Mouse (Mus musculus) cerebellum, adult 2 months (tissue): ENCODE results near the gene Map2. TPM values are rescaled to one million over a fixed set of nuclear protein-coding genes. Genes with fewer than 3 reads are reported as not detected.

Experiments used
- DNase-seq, 2 experiments: peaks; one replicate each; pipeline ENCODE4 v3.0.0; 2021
- H3K27ac ChIP-seq: fragments of 200-500 bp; 2 replicates; pipeline ENCODE4 v1.5.1; 2012; ENCODE audit warnings: low read length, control low read depth, inconsistent platforms; ENCODE audit not compliant: insufficient read depth
- H3K27me3 ChIP-seq: fragments of 200-500 bp; 2 replicates; pipeline ENCODE4 v1.6.1; 2012; ENCODE audit warnings: inconsistent platforms, mild to moderate bottlenecking, low read length, moderate library complexity; ENCODE audit not compliant: control insufficient read depth, insufficient read depth
- H3K4me1 ChIP-seq: fragments of 200-500 bp; 2 replicates; pipeline ENCODE4 v1.6.1; 2011; ENCODE audit warnings: low read length; ENCODE audit not compliant: control insufficient read depth, insufficient read depth
- H3K4me3 ChIP-seq: fragments of 200-500 bp; replicated peaks from 2 replicates; pipeline ENCODE3; 2011; ENCODE audit warnings: mild to moderate bottlenecking, low read depth, low read length, control low read depth; ENCODE audit not compliant: insufficient read depth
- CTCF ChIP-seq: fragments of 200-500 bp; IDR thresholded peaks from 2 replicates; pipeline ENCODE4 v1.5.1; 2011; ENCODE audit warnings: low read depth, mild to moderate bottlenecking, control low read depth, low read length, moderate library complexity, borderline replicate concordance; ENCODE audit not compliant: insufficient read depth
- POLR2A ChIP-seq: fragments of 200-500 bp; IDR thresholded peaks from 2 replicates; pipeline ENCODE4 v1.6.1; 2011; ENCODE audit warnings: low read length, control low read depth, borderline replicate concordance; ENCODE audit not compliant: insufficient read depth
- WGBS: fragments of 180-500 bp; shearing (Covaris S2); methylation state at CpG from one replicate; pipeline ENCODE4 v1.1.7; 2018; 5-methylcytosine and 5-hydroxymethylcytosine counted together
- polyA plus RNA-seq: library from polyadenylated mRNA; depleted of rRNA; stranded (reverse); fragments of >200 nt; gene quantifications from 2 replicates; pipeline ENCODE4 v1.2.3, GENCODE M21; 2012

The Map2 gene
- polyA plus RNA-seq, 1 experiment: 259 TPM

DNA sequence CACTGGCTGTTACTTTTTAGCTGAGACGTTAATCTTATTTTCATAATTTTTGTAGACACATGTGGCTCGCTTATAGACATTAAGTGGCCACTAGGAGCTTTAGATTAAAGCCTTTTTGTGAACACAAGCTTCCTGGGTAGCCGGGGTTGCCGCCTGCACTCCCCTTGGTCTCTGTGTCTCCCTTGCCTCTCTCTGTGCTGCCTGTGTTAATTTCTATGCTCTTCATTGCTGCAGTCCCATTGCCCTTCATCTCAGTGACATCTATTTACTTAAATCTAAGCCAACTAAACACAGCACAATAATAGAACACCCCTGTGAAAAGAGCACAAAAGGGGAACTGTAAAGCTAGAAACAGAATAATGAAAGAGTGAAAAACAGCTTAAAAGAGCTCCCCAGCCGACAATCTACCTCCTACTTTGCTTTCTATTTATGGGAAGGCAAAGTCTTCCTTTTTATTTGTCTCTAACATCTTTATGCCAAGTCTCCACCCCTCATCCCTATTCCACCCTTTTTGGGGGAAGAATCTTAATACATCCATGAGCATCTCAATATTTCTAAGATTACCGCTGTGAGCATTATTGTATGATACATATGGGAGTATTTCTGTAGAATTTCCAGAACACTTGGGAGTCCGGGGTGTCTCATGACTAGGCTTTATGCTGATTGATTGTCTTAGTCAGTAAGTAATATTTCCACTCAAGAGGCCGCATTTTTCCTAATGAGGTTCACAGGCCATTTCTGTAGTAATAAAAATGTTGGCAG lies 173.5 kb downstream of the Map2 start:
- Histone ChIP-seq H3K27me3 (no peaks in the 10 kb centered on the region), H3K27ac (no peak overlapping the region), H3K4me1 (peaks cover 13% of the 10 kb centered on the region; the same call in 1 of the 2 replicates), H3K4me3 (no peak overlapping the region)
- no peak for DNase-seq
- TF ChIP-seq CTCF (no peak), POLR2A (no peak)
- 62% methylated on average over 8 of the region's 8 CpGs for WGBS

DNA sequence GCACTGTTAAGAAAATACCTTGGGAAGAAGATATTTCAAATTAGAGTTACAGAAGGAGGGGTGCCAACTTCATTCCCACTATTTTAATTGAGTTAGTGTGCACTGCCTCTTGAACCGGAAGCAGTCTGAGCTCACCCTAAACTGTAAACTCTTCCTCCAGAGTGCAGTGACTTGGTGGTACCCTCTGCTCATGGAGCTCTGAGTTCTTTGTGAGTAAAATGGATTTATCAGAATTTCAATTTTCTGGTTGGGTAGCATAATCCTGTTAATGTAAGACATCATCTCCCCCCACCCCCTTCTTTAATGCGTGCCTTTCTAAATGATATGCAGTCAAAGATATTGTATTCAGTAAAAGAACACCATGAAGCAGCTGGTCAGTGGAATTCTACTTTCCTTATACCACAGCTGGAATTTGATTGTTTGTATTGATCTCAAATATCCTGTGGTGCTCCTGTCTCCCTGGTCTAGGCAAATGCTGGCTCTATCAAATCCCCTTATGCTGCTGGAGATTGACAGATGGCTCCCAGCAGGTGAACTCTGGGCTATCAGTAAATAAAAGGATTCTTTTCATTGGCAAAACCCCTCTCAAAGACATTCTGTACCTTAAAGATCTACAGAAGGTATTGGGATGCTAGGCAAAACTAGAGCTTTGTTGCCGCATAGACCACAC lies 174.2 kb downstream of the Map2 start:
- no peak for TF ChIP-seq CTCF
- TF ChIP-seq POLR2A: no peak
- peak; percentile 32 to 52 for DNase-seq
- Histone ChIP-seq H3K4me3 (no peak overlapping the region), H3K27me3 (no peaks in the 10 kb centered on the region), H3K27ac (no peak overlapping the region), H3K4me1 (peaks cover 13% of the 10 kb centered on the region; the same call in 1 of the 2 replicates)
- WGBS: 50% methylated on average over 3 of the region's 3 CpGs

DNA sequence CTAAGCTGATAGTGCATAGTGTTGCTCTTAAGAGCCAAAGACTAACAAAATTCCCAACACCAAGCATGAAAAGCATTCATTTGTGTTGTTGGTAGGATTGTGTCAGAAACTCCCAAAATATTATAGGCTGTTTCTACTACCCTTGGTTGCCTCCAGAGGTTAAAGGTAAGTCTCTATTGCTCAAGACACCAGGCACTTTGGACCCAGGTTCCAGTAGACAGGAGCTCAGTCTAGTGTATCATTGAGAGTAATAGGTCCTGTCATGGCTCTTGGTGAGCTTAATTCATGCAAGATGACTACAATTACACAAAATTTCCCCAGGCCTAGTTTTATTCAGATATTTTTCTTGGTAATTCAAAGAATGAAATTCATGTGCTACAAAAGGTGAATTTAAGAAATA lies 176.3 kb downstream of the Map2 start:
- no peak for DNase-seq
- peaks cover 10% of the 10 kb centered on the region; the same call in 1 of the 2 replicates for H3K4me1 ChIP-seq
- H3K27me3 ChIP-seq: no peaks in the 10 kb centered on the region
- no peak for TF ChIP-seq POLR2A
- H3K27ac ChIP-seq: no peak overlapping the region
- no peak overlapping the region for H3K4me3 ChIP-seq

DNA sequence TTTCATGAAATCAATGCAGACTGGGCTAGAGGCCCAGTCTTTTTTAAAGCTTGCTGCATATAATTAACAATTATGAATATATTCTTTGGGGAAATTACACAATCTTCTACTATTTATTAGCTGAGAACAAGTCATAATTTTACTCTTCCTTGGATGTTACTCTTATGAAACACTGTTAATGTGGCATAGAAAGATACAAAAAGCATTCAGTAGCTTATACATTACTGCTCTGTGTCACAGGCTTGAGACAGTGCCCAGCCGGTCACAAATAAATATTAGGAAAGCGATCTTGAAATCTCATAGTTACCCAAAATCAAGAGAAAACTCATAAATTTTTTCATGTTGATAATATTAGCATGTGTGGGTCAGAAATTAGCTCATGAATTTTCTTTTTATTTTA lies 186.7 kb downstream of the Map2 start:
- H3K27me3 ChIP-seq: no peaks in the 10 kb centered on the region
- DNase-seq: no peak
- H3K27ac ChIP-seq: no peak overlapping the region
- H3K4me1 ChIP-seq: 0 out of 2 replicates have a peak, but pooled peaks cover 3% of the 10 kb centered on the region
- no peak overlapping the region for H3K4me3 ChIP-seq
- no peak for TF ChIP-seq POLR2A
- no peak for TF ChIP-seq CTCF
- WGBS: 91% methylated on average over 2 of the region's 2 CpGs

DNA sequence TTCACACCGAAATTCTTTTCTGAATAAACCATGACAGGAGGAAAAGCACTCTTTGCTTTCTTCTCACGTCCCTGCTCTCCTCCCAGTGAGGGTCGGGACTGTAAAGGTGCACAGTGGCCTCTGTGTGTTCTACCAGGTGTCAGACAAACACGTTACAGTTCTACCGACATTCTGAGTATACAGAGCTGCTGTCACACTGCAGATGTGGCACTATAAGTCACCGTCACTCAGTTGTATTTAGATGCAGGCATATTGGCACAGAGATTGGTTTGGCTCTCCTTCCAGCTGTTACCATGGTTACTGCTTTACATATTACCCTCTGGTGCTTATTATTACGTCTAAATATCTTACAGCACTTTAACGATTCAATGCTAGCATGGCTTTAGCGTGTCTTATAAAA lies 188.2 kb downstream of the Map2 start:
- Histone ChIP-seq H3K27me3 (no peaks in the 10 kb centered on the region), H3K4me3 (no peak overlapping the region), H3K4me1 (0 out of 2 replicates have a peak, but pooled peaks cover 3% of the 10 kb centered on the region), H3K27ac (no peak overlapping the region)
- TF ChIP-seq CTCF: no peak
- no peak for TF ChIP-seq POLR2A
- WGBS: 47% methylated on average over 9 of the region's 9 CpGs
- no peak for DNase-seq

DNA sequence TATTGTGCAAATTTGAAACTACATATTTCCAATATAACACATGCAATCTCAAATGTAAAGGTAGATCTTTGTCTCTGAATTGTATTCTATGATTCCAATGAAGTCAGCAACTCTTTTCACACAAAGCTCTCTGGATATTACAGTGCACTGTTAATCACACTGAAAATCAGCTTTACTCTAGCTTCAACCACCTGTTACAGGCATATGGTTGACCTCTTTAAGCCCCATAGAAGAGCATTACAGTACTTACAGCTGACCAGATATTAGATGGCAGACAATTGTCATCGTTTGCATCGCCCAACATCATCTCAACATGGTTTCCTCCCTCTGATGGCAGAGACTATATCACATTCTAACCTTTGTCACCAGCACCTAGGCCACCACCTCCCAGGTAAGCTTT lies 189.3 kb downstream of the Map2 start:
- no peak for TF ChIP-seq POLR2A
- TF ChIP-seq CTCF: no peak
- H3K27ac ChIP-seq: no peak overlapping the region
- H3K4me1 ChIP-seq: 0 out of 2 replicates have a peak, but pooled peaks cover 3% of the 10 kb centered on the region
- no peak for DNase-seq
- no peak overlapping the region for H3K4me3 ChIP-seq
- no peaks in the 10 kb centered on the region for H3K27me3 ChIP-seq
- WGBS: 84% methylated on average over 2 of the region's 2 CpGs

DNA sequence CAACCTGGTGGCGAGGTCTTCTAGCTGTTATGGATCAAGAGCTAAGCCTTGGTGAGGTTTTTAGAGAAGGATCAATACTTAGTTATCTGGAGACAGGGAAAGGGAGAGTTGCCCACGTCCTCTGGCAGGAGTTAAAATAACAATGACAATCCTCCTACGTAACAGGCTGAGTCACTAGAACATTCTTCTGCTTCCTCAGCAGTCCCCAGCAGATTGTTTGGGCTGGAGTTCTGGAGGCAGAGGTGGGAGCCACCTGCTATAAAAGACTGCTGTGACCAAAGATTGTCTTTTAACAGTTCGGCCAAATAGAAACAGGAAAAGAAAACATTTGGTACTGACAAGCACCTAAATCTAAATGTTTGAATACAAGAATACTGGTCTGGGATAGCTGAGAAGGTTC lies 190.5 kb downstream of the Map2 start:
- Histone ChIP-seq H3K4me3 (no peak overlapping the region), H3K4me1 (0 out of 2 replicates have a peak, but pooled peaks cover 3% of the 10 kb centered on the region), H3K27ac (no peak overlapping the region), H3K27me3 (no peaks in the 10 kb centered on the region)
- no peak for TF ChIP-seq POLR2A
- DNase-seq: no peak
- WGBS: 63% methylated on average over 4 of the region's 4 CpGs

DNA sequence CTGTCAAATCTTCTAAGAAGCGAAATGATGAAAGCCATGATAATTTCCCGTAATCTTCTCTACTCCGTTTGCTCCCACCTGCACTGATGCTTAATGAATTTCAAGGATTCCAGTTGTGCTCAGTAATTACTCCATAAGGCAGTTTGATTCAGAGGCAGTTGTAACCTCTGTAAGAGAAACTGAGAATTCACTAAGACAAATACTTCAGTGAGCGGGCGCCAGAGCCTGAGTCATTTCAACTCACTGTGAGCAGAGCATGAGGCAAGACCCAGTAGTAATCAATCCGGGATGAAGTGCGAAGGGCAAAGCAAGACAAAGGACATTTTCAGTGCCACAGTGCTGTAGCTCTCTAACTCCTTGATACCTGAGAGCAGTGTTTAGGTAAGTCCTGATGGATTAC lies 194.4 kb downstream of the Map2 start:
- WGBS: 93% methylated on average over 7 of the region's 7 CpGs
- no peaks in the 10 kb centered on the region; the same call in 1 of the 2 replicates for H3K4me1 ChIP-seq
- TF ChIP-seq POLR2A (no peak), CTCF (no peak)
- no peaks in the 10 kb centered on the region for H3K27me3 ChIP-seq
- H3K27ac ChIP-seq: no peak overlapping the region
- H3K4me3 ChIP-seq: no peak overlapping the region
- DNase-seq: no peak
